Mouse (Mus musculus) olfactory bulb, adult 2 months (tissue): ENCODE results near the gene Plekha6.

ENCODE experiments used
- CTCF ChIP-seq: fragments of 200-500 bp; IDR thresholded peaks from 2 replicates; pipeline ENCODE4 v1.5.1; 2012; ENCODE audit warnings: low read depth, mild to moderate bottlenecking, low read length, moderate library complexity; ENCODE audit not compliant: insufficient read depth
- POLR2A ChIP-seq: fragments of 200-500 bp; IDR thresholded peaks from 2 replicates; pipeline ENCODE4 v1.6.1; 2012; ENCODE audit warnings: mild to moderate bottlenecking, low read depth, low read length, moderate library complexity; ENCODE audit not compliant: insufficient read depth

GRCm38 (mm10) chr1:133244668-133245067 is 80.7 kb downstream of the Plekha6 start:
- TF ChIP-seq POLR2A (no peak), CTCF (no peak)
